Mouse (Mus musculus) liver, embryonic 13.5 days (tissue): ENCODE results near the gene Btnl1. TPM values are rescaled to one million over a fixed set of nuclear protein-coding genes. Genes with fewer than 3 reads are reported as not detected.

ENCODE experiments used
- ATAC-seq: fragments of 200-750 bp; cut with Nextera tagmentation; 2 replicates; pipeline ENCODE4 v1.8.0; 2017; ENCODE audit warnings: low read depth, mild to moderate bottlenecking, moderate number of reproducible peaks, moderate library complexity
- DNase-seq: peaks from one replicate; pipeline ENCODE4 v3.0.0; 2022
- H3K27ac ChIP-seq: fragments of 300-500 bp; sonication (generic); 2 replicates; pipeline ENCODE4 v1.5.1; 2015; ENCODE audit warnings: moderate library complexity, mild to moderate bottlenecking, inconsistent platforms
- H3K27me3 ChIP-seq: fragments of 300-500 bp; sonication (generic); 2 replicates; pipeline ENCODE4 v1.6.1; 2015; ENCODE audit warnings: mild to moderate bottlenecking, inconsistent platforms
- H3K36me3 ChIP-seq: fragments of 300-500 bp; sonication (generic); 2 replicates; pipeline ENCODE4 v1.6.1; 2015; ENCODE audit warnings: mild to moderate bottlenecking, inconsistent platforms
- H3K4me1 ChIP-seq: fragments of 300-500 bp; sonication (generic); replicated peaks from 2 replicates; pipeline ENCODE4 v1.6.1; 2015; ENCODE audit warnings: inconsistent platforms
- H3K4me2 ChIP-seq: fragments of 300-500 bp; sonication (generic); 2 replicates; pipeline ENCODE4 v1.6.1; 2015; ENCODE audit warnings: inconsistent platforms, mild to moderate bottlenecking, moderate library complexity
- H3K4me3 ChIP-seq: fragments of 300-500 bp; sonication (generic); replicated peaks from 2 replicates; pipeline ENCODE4 v1.5.1; 2015; ENCODE audit warnings: mild to moderate bottlenecking, inconsistent platforms
- H3K9ac ChIP-seq: fragments of 300-500 bp; sonication (generic); 2 replicates; pipeline ENCODE4 v1.6.1; 2015; ENCODE audit warnings: mild to moderate bottlenecking, inconsistent platforms
- H3K9me3 ChIP-seq: fragments of 300-500 bp; sonication (generic); replicated peaks from 2 replicates; pipeline ENCODE4 v1.6.1; 2016; ENCODE audit warnings: inconsistent platforms
- WGBS: fragments of 180-500 bp; shearing (Covaris S2); methylation state at CpG from one replicate; pipeline ENCODE4 v1.1.7; 2015; ENCODE audit not compliant: insufficient replicate concordance; 5-methylcytosine and 5-hydroxymethylcytosine counted together
- polyA plus RNA-seq: library from polyadenylated mRNA; unstranded; fragments of >200 nt; fragmentation: Nextera tagmentation; extraction: Ambion mirVana; gene quantifications from 2 replicates; pipeline ENCODE4 v1.2.1, GENCODE M21; 2015

Btnl1 gene
- polyA plus RNA-seq, 1 experiment from 2014 or later = not detected

- Histone ChIP-seq H3K27me3 (no peaks in the 10 kb centered on the region), H3K27ac (no peak overlapping the region), H3K4me3 (no peak overlapping the region), H3K9me3 (no peaks in the 10 kb centered on the region), H3K4me1 (no peaks in the 10 kb centered on the region), H3K9ac (no peak overlapping the region), H3K36me3 (no peaks in the 10 kb centered on the region), H3K4me2 (no peak overlapping the region)
- no peak for ATAC-seq
- DNase-seq = no peak
- 70% methylated on average over 15 of the region's 15 CpGs for WGBS
Measured at GRCm38 (mm10) chr17:34362954-34363546, 13.9 kb upstream of the Btnl1 start.

GRCm38 (mm10) chr17:34363676-34364310 lies 13.1 kb upstream of the Btnl1 start:
- H3K27ac ChIP-seq = no peak overlapping the region
- WGBS = 46% methylated on average over 3 of the region's 3 CpGs
- ATAC-seq = no peak
- H3K9me3 ChIP-seq = no peaks in the 10 kb centered on the region
- no peaks in the 10 kb centered on the region for H3K4me1 ChIP-seq
- no peaks in the 10 kb centered on the region for H3K36me3 ChIP-seq
- H3K4me2 ChIP-seq = no peak overlapping the region
- DNase-seq = no peak
- no peak overlapping the region for H3K9ac ChIP-seq
- H3K27me3 ChIP-seq = no peaks in the 10 kb centered on the region
- H3K4me3 ChIP-seq = no peak overlapping the region

- ATAC-seq = no peak
- Histone ChIP-seq H3K9ac (no peak overlapping the region), H3K4me2 (no peak overlapping the region), H3K36me3 (no peaks in the 10 kb centered on the region), H3K4me1 (no peaks in the 10 kb centered on the region), H3K9me3 (no peaks in the 10 kb centered on the region), H3K4me3 (no peak overlapping the region), H3K27ac (no peak overlapping the region), H3K27me3 (no peaks in the 10 kb centered on the region)
- DNase-seq = no peak
- WGBS = 53% methylated on average over 10 of the region's 10 CpGs
Measured at GRCm38 (mm10) chr17:34365031-34365430, 11.9 kb upstream of the Btnl1 start.

GRCm38 (mm10) chr17:34370563-34370962 lies 6.4 kb upstream of the Btnl1 start:
- no peak overlapping the region for H3K4me3 ChIP-seq
- H3K9ac ChIP-seq = no peak overlapping the region
- no peaks in the 10 kb centered on the region for H3K36me3 ChIP-seq
- no peak overlapping the region for H3K4me2 ChIP-seq
- WGBS = 41% methylated on average over 4 of the region's 4 CpGs
- ATAC-seq (no peak), DNase-seq (no peak)
- H3K27ac ChIP-seq = no peak overlapping the region
- H3K9me3 ChIP-seq = no peaks in the 10 kb centered on the region
- H3K27me3 ChIP-seq = peaks cover 3% of the 10 kb centered on the region; the same call in 1 of the 2 replicates
- H3K4me1 ChIP-seq = no peaks in the 10 kb centered on the region

- H3K27ac ChIP-seq = no peak overlapping the region
- no peak for ATAC-seq
Measured at GRCm38 (mm10) chr17:34373055-34373709, 3.8 kb upstream of the Btnl1 start.

GRCm38 (mm10) chr17:34377450-34378209 lies 698 bp downstream of the Btnl1 start:
- Histone ChIP-seq H3K4me3 (no peak overlapping the region), H3K4me2 (no peak overlapping the region), H3K9me3 (no peaks in the 10 kb centered on the region), H3K4me1 (no peaks in the 10 kb centered on the region), H3K36me3 (no peaks in the 10 kb centered on the region), H3K27ac (no peak overlapping the region), H3K9ac (no peak overlapping the region), H3K27me3 (peaks cover 6% of the 10 kb centered on the region; the same call in 1 of the 2 replicates)
- DNase-seq (no peak), ATAC-seq (no peak)
- WGBS = 35% methylated on average over 6 of the region's 6 CpGs

More at GRCm38 (mm10) chr17:34373055-34373709, 3.8 kb upstream of the Btnl1 start:
- Histone ChIP-seq H3K9me3 (no peaks in the 10 kb centered on the region), H3K4me3 (no peak overlapping the region), H3K4me2 (no peak overlapping the region), H3K36me3 (no peaks in the 10 kb centered on the region), H3K4me1 (no peaks in the 10 kb centered on the region), H3K27me3 (peaks cover 6% of the 10 kb centered on the region; the same call in 1 of the 2 replicates), H3K9ac (no peak overlapping the region)
- WGBS = 64% methylated on average over 6 of the region's 6 CpGs
- DNase-seq = no peak

GRCm38 (mm10) chr17:34378716-34379115 lies 1.8 kb downstream of the Btnl1 start:
- WGBS = 63% methylated on average over 2 of the region's 2 CpGs
- DNase-seq = no peak
- Histone ChIP-seq H3K4me3 (no peak overlapping the region), H3K36me3 (no peaks in the 10 kb centered on the region), H3K27me3 (peaks cover 2% of the 10 kb centered on the region; the same call in 1 of the 2 replicates), H3K27ac (no peak overlapping the region), H3K4me1 (no peaks in the 10 kb centered on the region), H3K9ac (no peak overlapping the region), H3K4me2 (no peak overlapping the region), H3K9me3 (no peaks in the 10 kb centered on the region)
- no peak for ATAC-seq

GRCm38 (mm10) chr17:34379451-34379850 lies 2.5 kb downstream of the Btnl1 start:
- Histone ChIP-seq H3K27me3 (0 out of 2 replicates have a peak, but pooled peaks cover 2% of the 10 kb centered on the region), H3K9me3 (no peaks in the 10 kb centered on the region), H3K36me3 (no peaks in the 10 kb centered on the region), H3K4me2 (no peak overlapping the region), H3K4me1 (no peaks in the 10 kb centered on the region), H3K4me3 (no peak overlapping the region), H3K27ac (no peak overlapping the region), H3K9ac (no peak overlapping the region)
- no peak for DNase-seq
- no peak for ATAC-seq
- 70% methylated on average over 7 of the region's 7 CpGs for WGBS

GRCm38 (mm10) chr17:34381876-34382275 lies 4.9 kb downstream of the Btnl1 start:
- H3K4me1 ChIP-seq = no peaks in the 10 kb centered on the region
- H3K4me2 ChIP-seq = no peak overlapping the region
- ATAC-seq = no peak
- DNase-seq = no peak
- no peak overlapping the region for H3K27ac ChIP-seq
- H3K27me3 ChIP-seq = 0 out of 2 replicates have a peak, but pooled peaks cover 2% of the 10 kb centered on the region
- H3K36me3 ChIP-seq = no peaks in the 10 kb centered on the region
- WGBS = 61% methylated on average over 11 of the region's 11 CpGs
- H3K4me3 ChIP-seq = no peak overlapping the region
- H3K9ac ChIP-seq = no peak overlapping the region
- H3K9me3 ChIP-seq = no peaks in the 10 kb centered on the region

GRCm38 (mm10) chr17:34383212-34383611 lies 6.3 kb downstream of the Btnl1 start:
- H3K36me3 ChIP-seq = no peaks in the 10 kb centered on the region
- no peak overlapping the region for H3K9ac ChIP-seq
- H3K9me3 ChIP-seq = no peaks in the 10 kb centered on the region
- no peaks in the 10 kb centered on the region for H3K4me1 ChIP-seq
- no peak for ATAC-seq
- no peak overlapping the region for H3K27ac ChIP-seq
- H3K4me2 ChIP-seq = no peak overlapping the region
- no peak for DNase-seq
- H3K4me3 ChIP-seq = no peak overlapping the region
- 58% methylated on average over 7 of the region's 7 CpGs for WGBS
- no peaks in the 10 kb centered on the region for H3K27me3 ChIP-seq

GRCm38 (mm10) chr17:34384699-34385098 lies 7.8 kb downstream of the Btnl1 start:
- no peak for DNase-seq
- H3K4me1 ChIP-seq = no peaks in the 10 kb centered on the region
- WGBS = 56% methylated on average over 3 of the region's 3 CpGs
- no peak for ATAC-seq
- H3K9me3 ChIP-seq = no peaks in the 10 kb centered on the region
- no peaks in the 10 kb centered on the region for H3K27me3 ChIP-seq
- H3K9ac ChIP-seq = no peak overlapping the region
- no peak overlapping the region for H3K27ac ChIP-seq
- H3K4me3 ChIP-seq = no peak overlapping the region
- no peak overlapping the region for H3K4me2 ChIP-seq
- no peaks in the 10 kb centered on the region for H3K36me3 ChIP-seq
